Mouse (Mus musculus): ENCODE data around the gene Tmem135. TPM values are rescaled to one million over a fixed set of nuclear protein-coding genes. Genes with fewer than 3 reads are reported as not detected.

Gene Tmem135
- total RNA-seq, 2 experiments from 2014 or later = 13.2 to 19.6 TPM

DNA sequence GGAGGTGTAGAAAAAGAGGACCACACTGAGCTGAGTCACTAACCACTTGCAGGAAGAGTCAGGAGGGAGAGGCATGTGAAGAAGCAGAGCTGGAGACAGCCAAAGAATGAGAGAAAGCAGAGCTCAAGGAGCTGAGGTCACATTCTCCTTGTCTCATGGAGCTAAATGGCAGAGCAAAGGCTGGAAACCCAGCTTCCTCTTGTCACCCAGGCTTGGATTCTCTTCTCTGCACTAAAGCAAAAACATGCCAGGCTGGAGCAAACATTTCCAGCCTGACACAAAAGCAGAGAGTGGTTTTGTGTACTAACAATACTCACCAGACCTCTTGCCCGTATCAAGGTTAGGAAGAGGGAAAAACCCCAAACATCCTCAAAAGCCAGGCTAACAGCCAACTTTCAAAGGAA, 287.8 kb downstream of the Tmem135 start:
- Histone ChIP-seq H3K4me3 (no peak overlapping the region), H3K27ac (peak overlapping the region; percentile 73)
- TF ChIP-seq CTCF (IDR thresholded peaks at IDR 0.05) = no peak
- intact Hi-C loops (cut with DNase I) = no loop called here
- no peak for DNase-seq

DNA sequence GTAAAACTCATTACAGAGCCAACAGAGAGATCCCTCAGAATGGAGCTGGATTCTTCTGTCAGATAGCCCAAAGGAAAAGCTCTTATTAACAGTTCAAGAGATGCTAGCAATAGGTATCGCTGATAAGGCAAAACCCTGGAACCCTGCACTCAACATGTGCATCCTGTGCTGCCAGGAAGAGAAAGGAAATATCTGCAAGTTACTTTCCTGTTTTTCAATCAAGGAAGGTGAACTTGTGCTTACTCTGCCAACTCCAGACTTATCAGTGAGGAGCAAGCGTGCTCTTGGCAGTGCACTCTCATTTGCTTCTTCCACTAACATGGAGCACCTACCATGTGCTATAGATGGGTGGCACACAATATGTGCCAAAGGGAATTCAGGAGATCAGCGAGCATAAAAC, 288.4 kb downstream of the Tmem135 start:
- TF ChIP-seq CTCF (IDR thresholded peaks at IDR 0.05) = no peak
- H3K27ac ChIP-seq = peak overlapping the region; percentile 73
- DNase-seq = no peak
- intact Hi-C loops (cut with DNase I) = no loop called here
- no peak overlapping the region for H3K4me3 ChIP-seq

DNA sequence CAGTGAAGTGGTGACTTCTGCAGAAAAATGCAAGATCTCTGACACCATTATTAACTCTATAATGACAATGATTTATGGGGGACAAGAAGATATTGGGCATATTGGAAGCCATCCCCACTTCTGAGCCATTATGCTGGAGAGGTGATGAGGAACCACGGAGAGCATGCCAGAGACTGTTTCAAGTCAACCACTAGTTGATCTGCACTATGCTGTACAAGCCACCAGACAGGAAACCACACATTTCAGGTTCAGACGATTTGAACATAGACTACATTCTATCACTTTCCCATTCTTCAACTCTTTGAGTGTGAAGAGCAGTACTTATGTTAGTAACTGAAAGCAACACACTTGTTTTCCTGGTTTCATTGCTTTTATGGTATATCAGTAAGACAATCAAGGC, 297.6 kb downstream of the Tmem135 start:
- no peak for DNase-seq
- Histone ChIP-seq H3K27ac (no peak overlapping the region), H3K4me3 (no peak overlapping the region)
- TF ChIP-seq CTCF (IDR thresholded peaks at IDR 0.05) = no peak
- intact Hi-C loops (cut with DNase I) = no loop called here

DNA sequence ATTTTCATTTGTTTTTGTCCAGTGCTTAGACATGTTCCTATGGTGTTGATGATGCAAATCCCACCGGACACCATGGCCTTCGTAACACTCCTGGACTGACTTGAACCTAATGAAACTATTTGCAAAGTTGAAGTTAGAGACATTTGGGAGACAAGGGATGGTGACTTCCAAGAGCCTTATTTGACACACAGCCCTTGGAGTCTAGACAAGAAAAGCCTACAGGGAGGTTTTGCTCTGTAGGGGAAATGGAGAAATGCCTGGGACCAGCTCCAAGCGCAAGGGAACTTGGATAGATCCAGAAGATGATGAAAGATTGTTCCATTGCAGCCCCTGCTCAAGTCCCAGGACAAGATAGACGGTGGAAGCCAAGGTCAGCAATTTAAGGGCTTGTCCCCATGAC, 304.3 kb downstream of the Tmem135 start:
- Histone ChIP-seq H3K27ac (peak overlapping the region; percentile 49), H3K4me3 (no peak overlapping the region)
- DNase-seq = peak; percentile 76
- TF ChIP-seq CTCF (IDR thresholded peaks at IDR 0.05) = no peak
- intact Hi-C loops (cut with DNase I) = no loop called here

Small RNA genes lying within 50 kb of the gene (microRNA-seq; reads per million reads assigned to microRNA genes)
- gene Gm22171 (not detected), gene Gm24659 (not detected)

Other genes with a start within 250 kb of the Tmem135 start
- 10 to 100 TPM; 30.6 to 32.4 TPM for gene Fzd4, start 133 bp upstream of the Tmem135 start, total RNA-seq (2021)
- gene Prss23, start 123.0 kb upstream of the Tmem135 start, total RNA-seq (2021) = 10 to 100 TPM; 40.4 to 72.1 TPM
- 100 to 1,000 TPM; 117 to 126 TPM for gene Me3, start 228.2 kb upstream of the Tmem135 start, total RNA-seq (2021)

All from gastrocnemius, adult 2 months (tissue).